Mouse (Mus musculus): ENCODE results near the gene Stat5b. TPM values are rescaled to one million over a fixed set of nuclear protein-coding genes. Genes with fewer than 3 reads are reported as not detected.

Stat5b gene
- total and polyA plus RNA-seq, 3 experiments: 29.3 to 37.0 (median 32.3) TPM

DNA sequence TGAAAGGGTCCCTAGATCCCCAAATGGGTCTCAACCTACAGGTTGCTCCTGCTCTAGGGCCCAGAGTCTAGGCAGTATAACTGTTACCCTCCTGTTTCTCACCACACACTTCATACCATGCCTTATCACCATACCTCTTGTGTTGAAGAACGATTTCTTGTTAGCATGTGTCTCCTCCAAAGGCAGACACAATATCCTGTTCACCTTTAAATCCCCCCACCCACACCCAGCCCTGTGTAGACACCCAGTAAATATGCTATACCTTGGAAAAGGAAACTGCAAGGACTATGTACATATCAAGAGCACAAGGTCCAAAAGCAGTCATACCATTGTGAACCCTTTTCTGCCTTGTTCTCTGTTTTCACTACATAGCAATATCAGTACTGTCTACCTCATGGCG is 1.6 kb upstream of the Stat5b start (continued):
- TF ChIP-seq MEF2A (IDR thresholded peaks at IDR 0.05; ENCODE audit: extremely low read depth, insufficient replicate concordance, low read depth, low read length, poor library complexity, severe bottlenecking): no peak

DNA sequence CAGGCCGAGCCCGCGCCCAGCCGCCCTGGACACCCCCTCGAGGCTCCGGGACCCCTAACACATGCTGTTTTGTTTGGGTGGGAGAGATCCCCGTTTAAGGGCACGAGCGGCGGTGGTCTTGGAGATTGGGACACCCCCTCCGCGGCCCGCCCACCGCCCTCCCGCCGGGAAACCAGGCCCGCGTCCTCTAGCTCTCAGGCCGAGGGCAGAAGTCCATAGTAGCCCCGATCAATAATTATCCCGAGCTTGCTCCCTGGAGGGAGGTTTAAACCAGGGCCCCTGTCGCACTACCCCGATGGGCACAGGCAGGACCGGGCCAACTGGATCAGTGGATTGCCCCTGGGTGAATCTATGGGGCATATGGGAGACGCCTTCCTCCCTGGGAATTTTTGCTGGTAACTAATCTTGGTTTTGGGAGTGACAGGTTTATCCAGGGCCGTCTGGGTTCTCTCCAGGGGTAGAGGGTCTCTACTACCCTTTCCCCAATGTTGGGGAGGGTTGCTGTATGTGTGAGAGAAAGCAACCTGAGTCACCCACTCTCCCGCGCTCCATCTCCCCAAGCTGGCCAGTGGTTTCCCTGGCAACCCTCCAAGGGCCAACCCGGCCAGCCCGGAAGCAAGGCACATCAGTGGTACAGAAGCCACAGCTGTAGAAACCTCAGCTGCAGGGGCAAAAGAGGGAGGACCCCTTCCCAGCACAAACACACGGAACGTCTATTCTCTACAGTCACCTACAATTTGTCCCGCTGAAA is 429 bp upstream of the Stat5b start:
- H3K79me2 ChIP-seq (ENCODE audit: control insufficient read depth, insufficient read depth, low read length, poor library complexity): peaks cover 28% of the 10 kb centered on the region
- peaks cover 4 to 7% of the 10 kb centered on the region in 2 experiments for H3K27me3 ChIP-seq (ENCODE audit: control insufficient read depth in 1 of 2, insufficient read depth in 2 of 2, low read length in 2 of 2)
- H3K36me3 ChIP-seq (ENCODE audit: control insufficient read depth in 1 of 2, insufficient read depth in 2 of 2, low read length in 2 of 2): peaks cover 0 to 18% of the 10 kb centered on the region in 2 experiments; a peak in 2 of 4 replicates
- H3K4me3 ChIP-seq (ENCODE audit: control insufficient read depth in 1 of 2, insufficient read depth in 1 of 2, low read depth in 2 of 2, low read length in 2 of 2): peak overlapping the region; percentile 78 to 98
- peak overlapping the region; percentile 89 for H3K9ac ChIP-seq (ENCODE audit: control insufficient read depth, low read depth, low read length, poor library complexity, severe bottlenecking)
- DNase-seq (ENCODE audit: low read depth, low spot score): peak; percentile 42
- no peak for TF ChIP-seq MYB (IDR thresholded peaks at IDR 0.05; ENCODE audit: low read depth, low read length)
- no peak for TF ChIP-seq USF2 (IDR thresholded peaks at IDR 0.05; ENCODE audit: borderline replicate concordance in 1 of 2, insufficient read depth in 1 of 2, low read depth in 1 of 2, low read length in 2 of 2)
- no peak for TF ChIP-seq UBTF (IDR thresholded peaks at IDR 0.05; ENCODE audit: borderline replicate concordance, insufficient read depth, low read depth, low read length)
- no peak for TF ChIP-seq CHD2 (IDR thresholded peaks at IDR 0.05; ENCODE audit: low read length)
- TF ChIP-seq RCOR1 (IDR thresholded peaks at IDR 0.05; ENCODE audit: low read depth, low read length): no peak
- no peak for TF ChIP-seq MXI1 (IDR thresholded peaks at IDR 0.05; ENCODE audit: low read depth, low read length)
- TF ChIP-seq ZKSCAN1 (IDR thresholded peaks at IDR 0.05; ENCODE audit: low read depth, low read length): no peak
- no peak for TF ChIP-seq POLR2AphosphoS2 (IDR thresholded peaks at IDR 0.05; ENCODE audit: low read length)
- TF ChIP-seq ZMIZ1 (IDR thresholded peaks at IDR 0.05; ENCODE audit: low read depth, low read length): no peak
- no peak for TF ChIP-seq POLR2AphosphoS5 (IDR thresholded peaks at IDR 0.05; ENCODE audit: borderline replicate concordance, low read depth, low read length)
- no peak for TF ChIP-seq EP300 (IDR thresholded peaks at IDR 0.05; ENCODE audit: low read depth in 1 of 2, low read length in 2 of 2)
- TF ChIP-seq ELF1 (IDR thresholded peaks at IDR 0.05; ENCODE audit: low read depth, low read length): no peak
- TF ChIP-seq NRF1 (IDR thresholded peaks at IDR 0.05; ENCODE audit: insufficient read depth, low read depth, low read length, poor library complexity, severe bottlenecking): no peak
- no peak for TF ChIP-seq SIN3A (IDR thresholded peaks at IDR 0.05; ENCODE audit: low read length)
- TF ChIP-seq USF1 (IDR thresholded peaks at IDR 0.05; ENCODE audit: low read depth, low read length): no peak
- H3K9me3 ChIP-seq (replicated peaks; ENCODE audit: insufficient read depth, low read length): no peaks in the 10 kb centered on the region
- H3K4me1 ChIP-seq (ENCODE audit: control insufficient read depth in 1 of 2, insufficient read depth in 2 of 2, low read length in 2 of 2): peaks cover 10 to 15% of the 10 kb centered on the region in 2 experiments
- H3K27ac ChIP-seq (ENCODE audit: control insufficient read depth, low read depth, low read length): no peak overlapping the region

Measured in MEL (cell line).